Mouse (Mus musculus) liver, embryonic 18 days (tissue): Measurements from ENCODE around the gene Nxf1. TPM values are rescaled to one million over a fixed set of nuclear protein-coding genes. Genes with fewer than 3 reads are reported as not detected.

ENCODE experiments used
- polyA plus RNA-seq: library from polyadenylated mRNA; depleted of rRNA; stranded (reverse); fragments of >200 nt; gene quantifications from 2 replicates; pipeline ENCODE4 v1.2.3, GENCODE M21; 2012; rRNA removed

Nxf1 gene
- polyA plus RNA-seq, 1 experiment: 66.5 TPM

Other genes with a start within 250 kb of the Nxf1 start
- gene Slc22a8, start 165.8 kb upstream of the Nxf1 start, polyA plus RNA-seq: 0.07 and 0.12 TPM in 2 replicates
- not detected in 2 replicates for gene Slc22a6, start 139.0 kb upstream of the Nxf1 start, polyA plus RNA-seq
- gene Chrm1, start 93.3 kb upstream of the Nxf1 start, polyA plus RNA-seq: under 0.01 and 0.02 TPM in 2 replicates
- 69.0 and 73.7 TPM in 2 replicates for gene Slc3a2, start 33.7 kb upstream of the Nxf1 start, polyA plus RNA-seq
- 23.6 and 26.8 TPM in 2 replicates for gene Wdr74, start 21.2 kb upstream of the Nxf1 start, polyA plus RNA-seq
- gene 1700092M07Rik, start 16.4 kb upstream of the Nxf1 start, polyA plus RNA-seq: 0.14 and 0.22 TPM in 2 replicates
- gene Stx5a, start 15.7 kb upstream of the Nxf1 start, polyA plus RNA-seq: 42.5 and 43.8 TPM in 2 replicates
- gene Tmem223, start 13.9 kb downstream of the Nxf1 start, polyA plus RNA-seq: 50.0 and 53.2 TPM in 2 replicates
- gene Tmem179b, start 17.4 kb downstream of the Nxf1 start, polyA plus RNA-seq: 55.2 and 62.8 TPM in 2 replicates
- gene Taf6l, start 29.3 kb downstream of the Nxf1 start, polyA plus RNA-seq: 6.0 and 6.1 TPM in 2 replicates
- gene Polr2g, start 41.5 kb downstream of the Nxf1 start, polyA plus RNA-seq: 50.2 and 51.9 TPM in 2 replicates
- gene Zbtb3, start 45.5 kb downstream of the Nxf1 start, polyA plus RNA-seq: 0.63 and 0.78 TPM in 2 replicates
- 12.9 and 13.3 TPM in 2 replicates for gene Ttc9c, start 62.3 kb downstream of the Nxf1 start, polyA plus RNA-seq
- 26.5 and 29.8 TPM in 2 replicates for gene Hnrnpul2, start 62.9 kb downstream of the Nxf1 start, polyA plus RNA-seq
- 0.14 and 0.93 TPM in 2 replicates for gene AC129217.1, start 72.7 kb downstream of the Nxf1 start, polyA plus RNA-seq
- gene Bscl2, start 80.4 kb downstream of the Nxf1 start, polyA plus RNA-seq: 18.0 and 18.1 TPM in 2 replicates
- gene Gng3, start 82.1 kb downstream of the Nxf1 start, polyA plus RNA-seq: 0.04 and 0.06 TPM in 2 replicates
- 0.22 and 0.23 TPM in 2 replicates for gene Lrrn4cl, start 93.7 kb downstream of the Nxf1 start, polyA plus RNA-seq
- gene Ubxn1, start 114.4 kb downstream of the Nxf1 start, polyA plus RNA-seq: 63.3 and 71.1 TPM in 2 replicates
- gene Uqcc3, start 123.8 kb downstream of the Nxf1 start, polyA plus RNA-seq: 27.3 and 30.3 TPM in 2 replicates
- 2.1 and 2.2 TPM in 2 replicates for gene Lbhd1, start 126.7 kb downstream of the Nxf1 start, polyA plus RNA-seq
- not detected in 2 replicates for gene Gm49403, start 126.9 kb downstream of the Nxf1 start, polyA plus RNA-seq
- gene 1810009A15Rik, start 131.8 kb downstream of the Nxf1 start, polyA plus RNA-seq: 30.7 and 31.4 TPM in 2 replicates
- not detected in 2 replicates for gene Gm49416, start 131.9 kb downstream of the Nxf1 start, polyA plus RNA-seq
- 8.9 and 9.1 TPM in 2 replicates for gene Ints5, start 135.9 kb downstream of the Nxf1 start, polyA plus RNA-seq
- 72.8 and 81.9 TPM in 2 replicates for gene Ganab, start 141.0 kb downstream of the Nxf1 start, polyA plus RNA-seq
- gene B3gat3, start 163.3 kb downstream of the Nxf1 start, polyA plus RNA-seq: 32.9 and 35.2 TPM in 2 replicates
- 1.9 and 2.0 TPM in 2 replicates for gene Rom1, start 172.3 kb downstream of the Nxf1 start, polyA plus RNA-seq
- 9.6 and 11.4 TPM in 2 replicates for gene Eml3, start 172.5 kb downstream of the Nxf1 start, polyA plus RNA-seq
- 17.0 and 17.4 TPM in 2 replicates for gene Mta2, start 184.8 kb downstream of the Nxf1 start, polyA plus RNA-seq
- 8.7 and 9.0 TPM in 2 replicates for gene Tut1, start 196.8 kb downstream of the Nxf1 start, polyA plus RNA-seq
- gene Eef1g, start 210.0 kb downstream of the Nxf1 start, polyA plus RNA-seq: 149 and 173 TPM in 2 replicates
- 2.0 TPM in 2 replicates for gene Ahnak, start 232.2 kb downstream of the Nxf1 start, polyA plus RNA-seq